Mouse (Mus musculus) MEL (cell line): ENCODE measurements around the gene Ankdd1b. TPM values are rescaled to one million over a fixed set of nuclear protein-coding genes. Genes with fewer than 3 reads are reported as not detected.

Experiments
- DNase-seq: peaks from one replicate; pipeline ENCODE4 v3.0.0; 2011; ENCODE audit warnings: low read depth, low spot score
- H3K27ac ChIP-seq: 2 replicates; pipeline ENCODE4 v1.5.1; 2012; ENCODE audit warnings: low read depth, mild to moderate bottlenecking, control low read depth, low read length, moderate library complexity; ENCODE audit not compliant: control insufficient read depth
- H3K27me3 ChIP-seq, 2 experiments: fragments of 150-350 bp in 1 of 2; sonication (generic) in 1 of 2; 2 replicates each; pipeline ENCODE4 v1.6.1; 2012; ENCODE audit warnings: low read length in 2 of 2, mild to moderate bottlenecking in 2 of 2, improper control_type of control experiment in 1 of 2, moderate library complexity in 1 of 2; ENCODE audit not compliant: insufficient read depth in 2 of 2, control insufficient read depth in 1 of 2
- H3K36me3 ChIP-seq, 2 experiments: 2 replicates each; pipeline ENCODE4 v1.6.1; 2012 to 2014; ENCODE audit warnings: low read length in 2 of 2, improper control_type of control experiment in 1 of 2, inconsistent platforms in 1 of 2, mild to moderate bottlenecking in 1 of 2; ENCODE audit not compliant: insufficient read depth in 2 of 2, control insufficient read depth in 1 of 2
- H3K4me1 ChIP-seq, 2 experiments: fragments of 150-350 bp in 1 of 2; sonication (generic) in 1 of 2; 2 replicates each; pipeline ENCODE4 v1.6.1; 2012; ENCODE audit warnings: low read length in 2 of 2, improper control_type of control experiment in 1 of 2, mild to moderate bottlenecking in 1 of 2; ENCODE audit not compliant: insufficient read depth in 2 of 2, control insufficient read depth in 1 of 2
- H3K4me3 ChIP-seq, 2 experiments: fragments of 150-350 bp in 1 of 2; sonication (generic) in 1 of 2; 2 replicates each; pipeline ENCODE4 v1.5.1; 2012; ENCODE audit warnings: low read depth in 2 of 2, low read length in 2 of 2, mild to moderate bottlenecking in 2 of 2, moderate library complexity in 2 of 2, control low read depth in 1 of 2, improper control_type of control experiment in 1 of 2; ENCODE audit not compliant: control insufficient read depth in 1 of 2, insufficient read depth in 1 of 2
- H3K79me2 ChIP-seq: 2 replicates; pipeline ENCODE4 v1.6.1; 2012; ENCODE audit warnings: mild to moderate bottlenecking, low read length, moderate library complexity; ENCODE audit not compliant: control insufficient read depth, poor library complexity, insufficient read depth
- H3K9ac ChIP-seq: 2 replicates; pipeline ENCODE4 v1.6.1; 2012; ENCODE audit warnings: low read depth, mild to moderate bottlenecking, control low read depth, low read length, moderate library complexity; ENCODE audit not compliant: control insufficient read depth, poor library complexity, severe bottlenecking
- H3K9me3 ChIP-seq: fragments of 150-350 bp; sonication (generic); replicated peaks from 2 replicates; pipeline ENCODE4 v1.6.1; 2012; ENCODE audit warnings: mild to moderate bottlenecking, low read length, improper control_type of control experiment, moderate library complexity; ENCODE audit not compliant: insufficient read depth
- BHLHE40 ChIP-seq: IDR thresholded peaks from 2 replicates; pipeline ENCODE4 v1.6.1; 2012; ENCODE audit warnings: low read depth, mild to moderate bottlenecking, inconsistent platforms, low read length, improper control_type of control experiment, borderline replicate concordance
- CHD1 ChIP-seq: IDR thresholded peaks from 2 replicates; pipeline ENCODE4 v1.6.1; 2012; ENCODE audit warnings: low read depth, mild to moderate bottlenecking, inconsistent platforms, low read length, improper control_type of control experiment
- CHD2 ChIP-seq: IDR thresholded peaks from 2 replicates; pipeline ENCODE4 v1.6.1; 2011; ENCODE audit warnings: low read length, improper control_type of control experiment
- E2F4 ChIP-seq: IDR thresholded peaks from 2 replicates; pipeline ENCODE4 v1.6.1; 2011; ENCODE audit warnings: low read depth, low read length, improper control_type of control experiment, borderline replicate concordance
- ELF1 ChIP-seq: IDR thresholded peaks from 2 replicates; pipeline ENCODE4 v1.6.1; 2014; ENCODE audit warnings: low read depth, mild to moderate bottlenecking, inconsistent platforms, low read length, improper control_type of control experiment, moderate library complexity
- EP300 ChIP-seq, 2 experiments: IDR thresholded peaks; 2 replicates each; pipeline ENCODE4 v1.6.1; 2011; ENCODE audit warnings: improper control_type of control experiment in 2 of 2, low read length in 2 of 2, low read depth in 1 of 2, mild to moderate bottlenecking in 1 of 2
- ETS1 ChIP-seq: IDR thresholded peaks from 2 replicates; pipeline ENCODE4 v1.6.1; 2012; ENCODE audit warnings: low read depth, mild to moderate bottlenecking, inconsistent platforms, low read length, improper control_type of control experiment, moderate library complexity
- GATA1 ChIP-seq: IDR thresholded peaks from 2 replicates; pipeline ENCODE4 v1.6.1; 2011; ENCODE audit warnings: low read depth, low read length, improper control_type of control experiment
- HCFC1 ChIP-seq: IDR thresholded peaks from 2 replicates; pipeline ENCODE4 v1.6.1; 2012; ENCODE audit warnings: low read depth, mild to moderate bottlenecking, inconsistent platforms, low read length, improper control_type of control experiment, moderate library complexity
- JUND ChIP-seq: IDR thresholded peaks from 2 replicates; pipeline ENCODE4 v1.6.1; 2011; ENCODE audit warnings: low read depth, mild to moderate bottlenecking, improper control_type of control experiment, low read length
- KAT2A ChIP-seq: conservative IDR thresholded peaks from 2 replicates; pipeline ENCODE4 v1.6.1; 2012; ENCODE audit warnings: low read depth, low read length, improper control_type of control experiment, inconsistent platforms
- MAZ ChIP-seq: IDR thresholded peaks from 2 replicates; pipeline ENCODE4 v1.6.1; 2012; ENCODE audit warnings: low read depth, mild to moderate bottlenecking, inconsistent platforms, low read length, improper control_type of control experiment
- MEF2A ChIP-seq: IDR thresholded peaks from 2 replicates; pipeline ENCODE4 v1.6.1; 2014; ENCODE audit warnings: low read depth, mild to moderate bottlenecking, inconsistent platforms, low read length, improper control_type of control experiment; ENCODE audit not compliant: poor library complexity, insufficient replicate concordance, severe bottlenecking; ENCODE audit errors: extremely low read depth
- MXI1 ChIP-seq: IDR thresholded peaks from 2 replicates; pipeline ENCODE4 v1.6.1; 2011; ENCODE audit warnings: mild to moderate bottlenecking, low read depth, low read length, improper control_type of control experiment
- MYB ChIP-seq: IDR thresholded peaks from 2 replicates; pipeline ENCODE4 v1.6.1; 2011; ENCODE audit warnings: mild to moderate bottlenecking, low read depth, low read length, improper control_type of control experiment
- NELFE ChIP-seq: IDR thresholded peaks from 2 replicates; pipeline ENCODE4 v1.6.1; 2011; ENCODE audit warnings: low read depth, low read length, improper control_type of control experiment
- POLR2A ChIP-seq, 2 experiments: IDR thresholded peaks; 2 replicates each; pipeline ENCODE4 v1.6.1; 2011 to 2012; ENCODE audit warnings: low read length in 2 of 2, mild to moderate bottlenecking in 2 of 2, control low read depth in 1 of 2, improper control_type of control experiment in 1 of 2, low read depth in 1 of 2, moderate library complexity in 1 of 2; ENCODE audit not compliant: control insufficient read depth in 1 of 2, insufficient read depth in 1 of 2, poor library complexity in 1 of 2
- RAD21 ChIP-seq: IDR thresholded peaks from 2 replicates; pipeline ENCODE4 v1.6.1; 2011; ENCODE audit warnings: mild to moderate bottlenecking, low read depth, low read length, improper control_type of control experiment
- RCOR1 ChIP-seq: IDR thresholded peaks from 2 replicates; pipeline ENCODE4 v1.6.1; 2012; ENCODE audit warnings: low read depth, mild to moderate bottlenecking, inconsistent platforms, low read length, improper control_type of control experiment
- SMC3 ChIP-seq: IDR thresholded peaks from 2 replicates; pipeline ENCODE4 v1.6.1; 2011; ENCODE audit warnings: low read depth, low read length, improper control_type of control experiment
- TBP ChIP-seq: IDR thresholded peaks from 2 replicates; pipeline ENCODE4 v1.8.0; 2011; ENCODE audit warnings: low read depth, low read length, improper control_type of control experiment
- UBTF ChIP-seq: IDR thresholded peaks from 2 replicates; pipeline ENCODE4 v1.6.1; 2012; ENCODE audit warnings: low read depth, mild to moderate bottlenecking, inconsistent platforms, low read length, improper control_type of control experiment, moderate library complexity, borderline replicate concordance; ENCODE audit not compliant: insufficient read depth
- USF1 ChIP-seq: IDR thresholded peaks from 2 replicates; pipeline ENCODE4 v1.6.1; 2014; ENCODE audit warnings: low read depth, mild to moderate bottlenecking, inconsistent platforms, low read length, improper control_type of control experiment, moderate library complexity
- ZKSCAN1 ChIP-seq: IDR thresholded peaks from 2 replicates; pipeline ENCODE4 v1.6.1; 2012; ENCODE audit warnings: low read depth, mild to moderate bottlenecking, inconsistent platforms, low read length, improper control_type of control experiment, moderate library complexity
- ZMIZ1 ChIP-seq: IDR thresholded peaks from 2 replicates; pipeline ENCODE4 v1.6.1; 2012; ENCODE audit warnings: low read depth, mild to moderate bottlenecking, inconsistent platforms, low read length, improper control_type of control experiment, moderate library complexity
- polyA plus RNA-seq, 2 experiments: library from polyadenylated mRNA; stranded (reverse) in 1 of 2; unstranded in 1 of 2; fragments of >175 nt in 1 of 2; fragments of >200 nt in 1 of 2; gene quantifications; 2 replicates each; pipeline versions ENCODE4 v1.2.1 to v1.2.4; 2012; ENCODE audit warnings: low replicate concordance in 2 of 2, low read depth in 1 of 2; ENCODE audit not compliant: insufficient read length in 2 of 2, insufficient read depth in 1 of 2, missing spikeins in 1 of 2
- total RNA-seq: library from RNA; depleted of rRNA; stranded (reverse); fragments of 300-350 nt; gene quantifications from 2 replicates; pipeline ENCODE4 v1.2.3, GENCODE M21; 2012

Gene Ankdd1b
- total and polyA plus RNA-seq, 3 experiments: 0.12 TPM; not detected in 2

DNA sequence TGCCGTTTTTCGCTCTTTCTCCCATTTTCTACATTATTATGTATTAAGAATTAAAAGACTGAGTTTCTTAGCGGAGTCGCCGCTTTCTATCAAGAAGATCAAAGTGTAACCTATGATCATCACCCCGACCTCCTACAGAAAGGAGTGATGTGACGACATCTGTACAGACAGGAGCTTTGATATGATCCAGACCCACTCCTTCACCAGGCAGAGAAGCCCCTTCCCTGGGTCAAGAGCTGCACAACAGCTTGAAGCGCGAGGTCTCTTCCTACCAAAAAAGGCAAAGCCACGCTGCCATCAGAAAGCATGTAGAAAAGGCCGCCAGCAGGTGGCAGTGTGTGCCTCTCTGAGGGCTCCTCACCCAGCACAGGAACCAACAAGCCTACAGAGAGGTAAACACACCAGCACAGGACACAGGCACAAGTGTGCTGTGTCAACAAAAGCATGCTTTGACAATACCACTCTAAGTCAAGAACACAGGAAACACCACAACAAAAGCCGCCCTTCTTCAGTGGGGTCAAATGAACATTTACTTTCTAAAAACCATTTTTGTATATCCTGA lies 39.3 kb downstream of the Ankdd1b start (continued):
- TF ChIP-seq KAT2A (no peak), GATA1 (no peak), ELF1 (no peak), MYB (no peak), SMC3 (peak; percentile 90), MAZ (no peak), USF1 (no peak), ZMIZ1 (no peak), E2F4 (no peak), CHD2 (no peak), NELFE (no peak), RAD21 (peak; percentile 88)
- TF ChIP-seq, all 39 proteins: peak for 8

DNA sequence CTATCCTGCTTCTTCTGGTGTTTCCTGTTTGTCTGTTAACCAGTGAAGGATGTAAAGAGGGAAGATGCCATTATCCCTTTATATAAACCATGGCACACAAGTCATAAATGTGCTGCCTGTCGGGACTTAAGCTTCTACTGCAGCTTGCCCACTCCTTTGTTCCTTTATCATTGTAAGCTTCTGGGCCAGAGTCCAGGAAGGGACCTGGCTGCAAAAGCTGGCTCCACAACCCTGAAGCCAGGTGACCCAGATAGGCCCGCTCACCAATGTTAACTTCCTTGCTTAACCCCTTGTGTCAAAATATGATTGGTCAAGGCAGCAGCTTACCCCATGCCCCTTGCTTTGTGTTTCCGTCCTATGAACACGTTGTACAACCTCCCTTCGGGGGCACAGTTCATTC lies 42.5 kb downstream of the Ankdd1b start:
- no peak for TF ChIP-seq HCFC1
- no peak for TF ChIP-seq TBP
- no peak for TF ChIP-seq UBTF
- TF ChIP-seq USF1: no peak
- TF ChIP-seq POLR2A (IDR thresholded peaks at IDR 0.05; ENCODE audit: control insufficient read depth in 1 of 2, insufficient read depth in 1 of 2, low read depth in 1 of 2, low read length in 2 of 2, poor library complexity in 1 of 2): no peak
- no peak for TF ChIP-seq JUND
- no peak for TF ChIP-seq MXI1
- no peak for TF ChIP-seq BHLHE40
- TF ChIP-seq MEF2A: no peak
- TF ChIP-seq RCOR1: no peak
- TF ChIP-seq CHD2: no peak
- no peak for TF ChIP-seq EP300 (IDR thresholded peaks at IDR 0.05; ENCODE audit: low read depth in 1 of 2, low read length in 2 of 2)
- no peak for TF ChIP-seq ZMIZ1
- TF ChIP-seq CHD1: no peak
- no peak for TF ChIP-seq ETS1
- TF ChIP-seq ZKSCAN1: no peak
- no peak for TF ChIP-seq SMC3
- TF ChIP-seq, all 39 proteins: peak for 0
- no peak overlapping the region for H3K9ac ChIP-seq
- no peak overlapping the region for H3K27ac ChIP-seq
- no peaks in the 10 kb centered on the region for H3K79me2 ChIP-seq
- DNase-seq: no peak
- peaks cover 0 to 5% of the 10 kb centered on the region in 2 experiments; a peak in 1 of 4 replicates for H3K36me3 ChIP-seq
- peaks cover 0 to 5% of the 10 kb centered on the region in 2 experiments; a peak in 2 of 4 replicates for H3K4me1 ChIP-seq
- no peak overlapping the region for H3K4me3 ChIP-seq
- no peaks in the 10 kb centered on the region for H3K9me3 ChIP-seq
- no peaks in the 10 kb centered on the region for H3K27me3 ChIP-seq
